Mouse (Mus musculus) lung, postnatal 25 days (tissue): ENCODE measurements around the gene Gimap7.

ENCODE experiments used
- DNase-seq: peaks from one replicate; pipeline ENCODE4 v3.0.0; 2022; ENCODE audit warnings: low spot score

Gene Gimap7

GRCm38 (mm10) chr6:48692962-48693361 is 25.5 kb upstream of the Gimap7 start:
- DNase-seq: no peak

DNA sequence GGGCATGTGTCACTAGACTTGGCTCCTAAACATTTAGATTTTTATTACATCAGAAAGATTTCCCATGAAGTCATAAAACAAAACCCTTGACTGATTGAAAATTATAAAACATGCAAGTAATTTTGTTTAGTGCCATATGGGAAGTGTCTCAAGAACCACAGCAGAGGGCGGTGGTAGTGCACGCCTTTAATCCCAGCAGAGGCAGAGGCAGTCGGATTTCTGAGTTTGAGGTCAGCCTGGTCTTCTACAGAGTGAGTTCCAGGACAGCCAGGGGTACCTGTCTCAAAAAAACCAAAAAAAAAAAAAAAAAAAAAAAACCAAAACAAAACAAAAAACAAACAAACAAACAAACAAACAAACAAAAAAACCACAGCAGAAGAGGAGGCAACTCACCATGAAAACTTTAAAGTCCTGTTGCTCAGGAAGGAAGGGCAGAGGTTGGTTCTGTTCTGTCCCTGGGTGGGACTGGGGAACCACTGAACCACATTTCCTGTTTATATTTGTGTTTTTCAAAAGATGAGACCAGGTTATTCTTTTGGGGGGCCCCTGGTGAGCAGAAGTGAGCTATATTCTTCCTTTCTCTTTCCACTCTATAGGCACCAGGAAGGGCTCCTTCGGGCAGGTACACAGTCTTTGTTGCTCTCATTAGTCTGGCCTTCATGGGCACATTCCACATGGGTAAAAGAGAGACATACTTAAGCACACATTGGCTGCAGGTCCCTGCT is 21.4 kb upstream of the Gimap7 start:
- no peak for DNase-seq

- no peak for DNase-seq
Observed at GRCm38 (mm10) chr6:48697555-48697930, 20.9 kb upstream of the Gimap7 start.

- DNase-seq: no peak
Observed at GRCm38 (mm10) chr6:48698066-48698856, 20.2 kb upstream of the Gimap7 start.

DNA sequence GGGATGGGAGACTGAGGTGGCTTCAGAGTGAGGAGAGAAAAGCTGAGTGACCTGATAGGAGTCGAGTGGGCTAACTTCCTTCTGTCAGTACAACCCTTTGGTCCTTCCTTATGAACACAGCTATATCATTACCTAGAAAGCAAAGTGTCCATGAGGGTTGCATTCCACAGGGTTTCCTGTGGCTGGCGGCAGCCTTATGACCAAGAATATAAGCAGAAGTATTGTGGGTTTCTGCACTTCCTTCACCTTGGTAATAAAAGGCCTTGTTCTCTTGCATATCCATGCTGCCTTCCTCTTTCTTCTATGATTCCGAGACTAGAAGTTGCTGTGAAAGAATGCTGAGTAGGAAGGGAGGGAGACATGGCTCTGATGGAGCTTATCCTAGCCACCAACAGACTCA is 19.5 kb upstream of the Gimap7 start:
- DNase-seq: no peak

- peak; percentile 87 for DNase-seq
Observed at GRCm38 (mm10) chr6:48700251-48701075, 18.0 kb upstream of the Gimap7 start.

- DNase-seq: no peak
Observed at GRCm38 (mm10) chr6:48702146-48702545, 16.3 kb upstream of the Gimap7 start.

GRCm38 (mm10) chr6:48702601-48703000 is 15.8 kb upstream of the Gimap7 start:
- no peak for DNase-seq

DNA sequence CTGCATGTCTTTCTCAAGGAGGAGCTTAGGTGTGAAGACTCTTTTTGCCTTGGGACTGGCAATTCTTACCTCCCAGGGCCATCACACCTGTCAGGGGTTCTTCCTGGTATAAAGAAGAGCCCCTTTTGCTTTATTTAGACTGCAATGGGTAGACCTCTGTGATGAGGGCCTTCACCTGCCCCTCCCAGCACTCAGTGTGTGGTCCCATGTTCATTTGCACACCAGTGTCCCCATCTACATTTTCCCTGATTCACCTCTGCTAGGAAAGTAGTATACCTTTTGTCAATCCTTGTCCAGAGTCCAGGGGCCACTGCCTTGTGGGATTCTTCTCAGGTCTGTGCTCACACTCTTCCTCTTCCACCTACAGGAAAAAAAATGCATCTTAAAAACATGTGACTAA is 14.3 kb upstream of the Gimap7 start:
- no peak for DNase-seq

DNA sequence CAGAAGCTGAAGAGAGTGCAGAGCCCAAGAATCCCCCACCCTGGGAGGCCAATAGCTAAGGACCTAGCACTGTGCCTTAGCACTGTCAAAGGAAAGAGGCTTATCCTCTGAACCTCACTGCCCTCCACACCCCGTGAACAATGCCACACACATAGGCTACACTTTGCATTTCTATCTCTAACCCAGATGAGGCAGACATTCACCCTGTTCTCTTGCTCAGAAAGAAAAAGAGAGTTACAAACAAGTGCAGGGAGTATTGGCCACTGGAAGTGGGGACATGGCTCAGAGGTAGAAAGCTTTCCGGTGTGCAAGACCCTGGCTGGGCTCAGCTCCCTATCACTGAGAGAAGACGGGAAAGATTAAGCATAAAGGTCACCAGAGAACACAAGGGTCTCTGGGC is 12.3 kb upstream of the Gimap7 start:
- DNase-seq: no peak

DNA sequence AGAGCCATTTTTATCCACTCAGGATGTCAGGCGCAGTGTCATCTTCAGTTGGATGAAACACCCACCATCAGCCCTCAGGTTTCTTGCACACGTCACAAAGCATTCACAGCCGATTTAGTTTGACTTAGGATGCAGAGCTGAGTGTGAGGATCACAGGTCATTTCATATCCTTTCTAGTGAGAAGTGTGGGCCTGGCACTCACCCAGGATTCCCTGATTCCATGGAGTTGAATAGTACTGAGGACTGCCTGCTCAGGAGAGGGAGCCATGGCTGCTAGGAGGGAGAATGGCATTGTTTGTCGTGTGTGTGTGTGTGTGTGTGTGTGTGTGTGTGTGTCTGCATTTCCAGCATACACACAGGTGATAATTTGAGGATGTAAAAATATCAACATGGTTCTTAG is 1.9 kb downstream of the Gimap7 start:
- no peak for DNase-seq

- no peak for DNase-seq
Observed at GRCm38 (mm10) chr6:48723468-48723867, 5.0 kb downstream of the Gimap7 start.

GRCm38 (mm10) chr6:48725476-48725875 is 7.1 kb downstream of the Gimap7 start:
- peak; percentile 88 for DNase-seq

- no peak for DNase-seq
Observed at GRCm38 (mm10) chr6:48727761-48728160, 9.3 kb downstream of the Gimap7 start.

DNA sequence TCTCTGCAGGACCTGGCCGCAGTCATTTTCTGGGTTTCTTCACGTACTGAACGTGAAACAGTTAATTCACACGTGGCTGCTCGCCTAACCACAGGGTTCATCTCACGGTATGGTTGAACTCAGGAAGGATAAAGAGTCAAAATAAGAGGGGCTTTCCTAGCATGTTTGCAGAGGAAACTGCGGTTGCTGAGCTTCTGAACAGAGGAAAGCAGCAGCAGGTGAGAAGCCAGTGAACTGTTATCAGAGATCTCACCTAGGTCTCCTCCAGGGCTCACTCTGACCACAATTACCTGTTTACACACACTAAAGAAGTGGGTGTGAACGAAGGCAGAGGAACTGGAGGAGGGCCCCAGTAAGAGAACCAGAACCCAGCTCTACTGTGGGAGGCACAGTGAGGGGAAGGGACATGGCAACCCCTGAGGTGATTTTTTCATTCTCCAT is 14.5 kb downstream of the Gimap7 start:
- DNase-seq: peak; percentile 74

DNA sequence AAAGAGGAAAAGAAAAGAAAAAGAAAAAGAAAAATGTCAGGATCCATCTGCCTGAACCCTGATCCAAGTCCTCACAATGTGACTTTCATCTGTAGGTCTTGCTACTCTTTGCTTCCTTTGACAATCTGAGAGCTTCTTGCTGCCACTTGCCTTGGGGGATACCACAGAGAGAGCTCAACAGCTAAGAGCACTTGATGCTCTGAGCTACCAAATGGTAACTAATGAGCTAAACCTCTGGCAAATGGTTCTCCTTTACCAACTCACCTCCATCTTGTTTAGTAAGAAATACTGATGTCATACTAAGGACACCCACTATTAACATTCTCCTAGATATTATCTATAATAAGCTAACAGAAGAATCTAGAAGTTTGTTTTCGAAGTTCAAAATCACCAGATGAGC is 15.2 kb downstream of the Gimap7 start:
- no peak for DNase-seq

DNA sequence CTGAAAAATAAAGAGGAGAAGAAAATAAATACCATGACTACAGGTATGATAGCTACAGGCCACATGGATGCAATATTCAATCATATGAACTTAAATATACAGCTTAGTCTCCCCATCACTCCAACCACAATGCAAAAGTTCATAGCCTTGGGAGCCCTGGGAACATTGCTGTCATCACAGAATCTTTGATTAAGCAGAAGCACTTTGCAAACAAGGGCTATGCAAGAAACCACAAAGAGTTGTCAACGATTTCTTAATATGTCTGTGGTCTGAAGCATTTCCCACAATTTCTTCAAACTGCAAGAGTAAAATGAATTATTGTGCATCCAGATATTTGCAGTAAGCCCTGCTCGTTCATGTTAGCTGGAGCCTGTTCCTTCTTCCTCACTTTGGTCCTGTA is 18.6 kb downstream of the Gimap7 start:
- no peak for DNase-seq

GRCm38 (mm10) chr6:48737688-48738087 is 19.3 kb downstream of the Gimap7 start:
- DNase-seq: no peak

DNA sequence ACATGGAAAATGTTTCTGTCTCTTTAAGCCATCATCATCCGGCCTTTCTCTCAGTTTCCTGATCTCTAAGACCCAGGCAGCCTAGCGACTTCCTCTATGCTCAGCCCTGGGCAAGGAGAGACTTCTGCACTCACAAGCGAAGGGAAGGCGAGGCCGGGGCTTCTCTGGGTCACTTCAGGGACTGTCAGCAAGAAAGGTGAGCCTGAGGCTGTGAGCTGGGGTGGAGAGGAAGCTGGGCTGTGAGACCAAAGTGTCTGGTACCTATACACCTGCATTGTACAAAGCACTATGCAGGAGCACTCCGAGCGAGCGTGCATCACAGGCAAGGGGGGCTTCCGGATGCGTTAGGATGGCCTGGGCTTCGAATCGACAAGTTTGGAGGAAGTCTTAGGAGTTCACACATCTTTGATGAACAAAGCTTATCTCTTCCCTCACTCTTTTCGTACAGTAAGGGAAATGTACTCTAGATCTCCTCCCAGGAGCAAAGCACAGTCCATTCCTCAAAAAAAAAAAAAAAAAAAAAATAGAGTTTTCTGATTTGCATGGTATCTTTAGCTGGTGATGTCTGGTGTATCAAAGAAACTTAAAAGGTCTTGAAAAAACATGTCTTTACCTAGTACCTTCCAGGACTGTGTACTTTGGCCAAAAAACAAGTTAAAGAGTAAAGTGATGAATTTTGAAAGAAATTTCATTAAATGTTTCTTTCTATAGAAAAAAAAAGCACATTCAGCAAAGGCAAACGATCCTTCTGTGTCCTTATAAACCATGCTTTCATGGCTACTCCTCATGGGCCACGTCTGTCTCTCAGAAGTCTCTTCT is 20.7 kb downstream of the Gimap7 start, which contains the start of gene Gimap1:
TSS of gene Gimap1 (plus strand) at position 94 of the 819 bp plus-strand sequence.
- peak; percentile 68 for DNase-seq

DNA sequence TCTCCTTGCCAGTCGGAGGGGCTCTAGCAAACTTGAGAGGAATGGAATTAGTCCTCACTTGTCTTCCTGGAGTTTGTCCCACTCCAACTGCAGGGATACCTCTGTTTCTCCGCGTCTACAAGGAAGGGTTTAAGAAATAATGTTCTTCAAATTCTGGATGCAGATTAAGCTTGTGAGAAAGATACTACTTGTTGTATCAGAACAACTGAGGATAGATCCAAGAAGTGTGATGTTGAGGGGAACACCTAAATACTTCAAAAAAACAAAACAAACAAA is 21.3 kb downstream of the Gimap7 start:
- no peak for DNase-seq

- no peak for DNase-seq
Observed at GRCm38 (mm10) chr6:48740501-48741169, 22.2 kb downstream of the Gimap7 start.
